Mouse (Mus musculus) embryonic facial prominence, embryonic 15.5 days (tissue): Measurements from ENCODE around the gene Ccdc71. TPM values are rescaled to one million over a fixed set of nuclear protein-coding genes. Genes with fewer than 3 reads are reported as not detected.
A peak's percentile ranks its signal among the peaks of the same experiment; 100 is the strongest.

ENCODE experiments used
- ATAC-seq: fragments of 200-750 bp; cut with Nextera tagmentation; 2 replicates; pipeline ENCODE4 v1.8.0; 2017; ENCODE audit warnings: low read depth, moderate TSS enrichment; ENCODE audit not compliant: insufficient number of reproducible peaks, low FRiP score, low TSS enrichment
- H3K27ac ChIP-seq: fragments of 300-500 bp; sonication (generic); replicated peaks from 2 replicates; pipeline ENCODE4 v1.5.1; 2015; ENCODE audit warnings: mild to moderate bottlenecking, inconsistent platforms
- H3K27me3 ChIP-seq: fragments of 300-500 bp; sonication (generic); 2 replicates; pipeline ENCODE4 v1.6.1; 2015; ENCODE audit warnings: inconsistent platforms
- H3K36me3 ChIP-seq: fragments of 300-500 bp; sonication (generic); 2 replicates; pipeline ENCODE4 v1.6.1; 2015; ENCODE audit warnings: mild to moderate bottlenecking, inconsistent platforms
- H3K4me1 ChIP-seq: fragments of 300-500 bp; sonication (generic); 2 replicates; pipeline ENCODE4 v1.6.1; 2015; ENCODE audit warnings: inconsistent platforms
- H3K4me2 ChIP-seq: fragments of 300-500 bp; sonication (generic); replicated peaks from 2 replicates; pipeline ENCODE4 v1.6.1; 2015; ENCODE audit warnings: mild to moderate bottlenecking, inconsistent platforms
- H3K4me3 ChIP-seq: fragments of 300-500 bp; sonication (generic); replicated peaks from 2 replicates; pipeline ENCODE4 v1.5.1; 2015; ENCODE audit warnings: mild to moderate bottlenecking, inconsistent platforms
- H3K9ac ChIP-seq: fragments of 300-500 bp; sonication (generic); 2 replicates; pipeline ENCODE4 v1.6.1; 2015; ENCODE audit warnings: inconsistent platforms
- H3K9me3 ChIP-seq: fragments of 300-500 bp; sonication (generic); replicated peaks from 2 replicates; pipeline ENCODE4 v1.6.1; 2016; ENCODE audit warnings: inconsistent platforms
- WGBS: fragments of 180-500 bp; shearing (Covaris S2); methylation state at CpG from one replicate; pipeline ENCODE4 v1.1.7; 2015; 5-methylcytosine and 5-hydroxymethylcytosine counted together
- polyA plus RNA-seq: library from polyadenylated mRNA; unstranded; fragments of >200 nt; fragmentation: Nextera tagmentation; extraction: Ambion mirVana; gene quantifications from 2 replicates; pipeline ENCODE4 v1.2.1, GENCODE M21; 2015

Ccdc71 gene
- polyA plus RNA-seq, 1 experiment from 2014 or later = 60.7 TPM

GRCm38 (mm10) chr9:108479721-108480351, 19.5 kb downstream of the Ccdc71 start, which contains the start of gene Lamb2:
Gene Lamb2 (plus strand): TSS chr9:108479736.
- WGBS = 6% methylated on average over 10 of the region's 10 CpGs

GRCm38 (mm10) chr9:108480813-108481519, 20.6 kb downstream of the Ccdc71 start:
- H3K4me1 ChIP-seq = peaks cover 27% of the 10 kb centered on the region
- H3K4me3 ChIP-seq = peak overlapping the region; percentile 63
- peaks cover 45% of the 10 kb centered on the region for H3K36me3 ChIP-seq
- no peak overlapping the region for H3K9ac ChIP-seq
- H3K27me3 ChIP-seq = no peaks in the 10 kb centered on the region
- no peaks in the 10 kb centered on the region for H3K9me3 ChIP-seq
- peak overlapping the region; percentile 80 for H3K4me2 ChIP-seq
- WGBS = 89% methylated on average over 28 of the region's 28 CpGs
- H3K27ac ChIP-seq = no peak overlapping the region
- no peak for ATAC-seq

More at GRCm38 (mm10) chr9:108479721-108480351, 19.5 kb downstream of the Ccdc71 start, which contains the start of gene Lamb2:
- Histone ChIP-seq H3K36me3 (peaks cover 34% of the 10 kb centered on the region), H3K27me3 (no peaks in the 10 kb centered on the region), H3K4me2 (peak within 1 kb of the TSS; percentile 80), H3K9ac (peak within 1 kb of the TSS; percentile 69), H3K27ac (peak within 1 kb of the TSS; percentile 91), H3K9me3 (no peaks in the 10 kb centered on the region), H3K4me1 (peaks cover 27% of the 10 kb centered on the region), H3K4me3 (peak within 1 kb of the TSS; percentile 63)
- peak; percentile 44 for ATAC-seq

- no peaks in the 10 kb centered on the region for H3K27me3 ChIP-seq
- no peak for ATAC-seq
- H3K9ac ChIP-seq = no peak overlapping the region
- 87% methylated on average over 19 of the region's 19 CpGs for WGBS
- peaks cover 52% of the 10 kb centered on the region for H3K36me3 ChIP-seq
- H3K9me3 ChIP-seq = no peaks in the 10 kb centered on the region
- H3K4me1 ChIP-seq = peaks cover 27% of the 10 kb centered on the region
- no peak overlapping the region for H3K27ac ChIP-seq
- no peak overlapping the region for H3K4me3 ChIP-seq
- H3K4me2 ChIP-seq = no peak overlapping the region
Measured at GRCm38 (mm10) chr9:108481520-108482210, 21.3 kb downstream of the Ccdc71 start.

GRCm38 (mm10) chr9:108483051-108483790, 22.9 kb downstream of the Ccdc71 start:
- no peak overlapping the region for H3K4me2 ChIP-seq
- H3K27ac ChIP-seq = no peak overlapping the region
- no peaks in the 10 kb centered on the region for H3K9me3 ChIP-seq
- no peak overlapping the region for H3K9ac ChIP-seq
- H3K36me3 ChIP-seq = peaks cover 68% of the 10 kb centered on the region
- no peak for ATAC-seq
- 93% methylated on average over 18 of the region's 18 CpGs for WGBS
- no peaks in the 10 kb centered on the region for H3K27me3 ChIP-seq
- H3K4me1 ChIP-seq = peaks cover 27% of the 10 kb centered on the region
- H3K4me3 ChIP-seq = no peak overlapping the region

- no peak overlapping the region for H3K4me2 ChIP-seq
- H3K27me3 ChIP-seq = no peaks in the 10 kb centered on the region
- H3K9me3 ChIP-seq = no peaks in the 10 kb centered on the region
- WGBS = 92% methylated on average over 15 of the region's 15 CpGs
- no peak overlapping the region for H3K9ac ChIP-seq
- ATAC-seq = no peak
- H3K4me1 ChIP-seq = peaks cover 24% of the 10 kb centered on the region
- H3K4me3 ChIP-seq = no peak overlapping the region
- no peak overlapping the region for H3K27ac ChIP-seq
- H3K36me3 ChIP-seq = peaks cover 76% of the 10 kb centered on the region
Measured at GRCm38 (mm10) chr9:108484021-108484420, 23.7 kb downstream of the Ccdc71 start.

GRCm38 (mm10) chr9:108485301-108485875, 25.1 kb downstream of the Ccdc71 start:
- no peak for ATAC-seq
- Histone ChIP-seq H3K9ac (no peak overlapping the region), H3K27me3 (no peaks in the 10 kb centered on the region), H3K27ac (no peak overlapping the region), H3K4me1 (peaks cover 19% of the 10 kb centered on the region), H3K4me2 (no peak overlapping the region), H3K36me3 (peaks cover 83% of the 10 kb centered on the region), H3K9me3 (no peaks in the 10 kb centered on the region), H3K4me3 (no peak overlapping the region)
- 93% methylated on average over 19 of the region's 19 CpGs for WGBS

GRCm38 (mm10) chr9:108486973-108487530, 26.7 kb downstream of the Ccdc71 start:
- Histone ChIP-seq H3K4me2 (no peak overlapping the region), H3K9ac (no peak overlapping the region), H3K9me3 (no peaks in the 10 kb centered on the region), H3K27me3 (no peaks in the 10 kb centered on the region), H3K4me3 (no peak overlapping the region), H3K27ac (no peak overlapping the region), H3K36me3 (peaks cover 76% of the 10 kb centered on the region), H3K4me1 (peaks cover 17% of the 10 kb centered on the region)
- whole genome bisulfite sequencing = 92% methylated on average over 8 of the region's 8 CpGs
- ATAC-seq = no peak

GRCm38 (mm10) chr9:108488403-108488802, 28.1 kb downstream of the Ccdc71 start:
- ATAC-seq = no peak
- 92% methylated on average over 17 of the region's 17 CpGs for WGBS
- H3K4me1 ChIP-seq = peaks cover 21% of the 10 kb centered on the region
- H3K27me3 ChIP-seq = no peaks in the 10 kb centered on the region
- H3K4me2 ChIP-seq = no peak overlapping the region
- no peak overlapping the region for H3K4me3 ChIP-seq
- H3K9me3 ChIP-seq = no peaks in the 10 kb centered on the region
- H3K36me3 ChIP-seq = peaks cover 76% of the 10 kb centered on the region
- no peak overlapping the region for H3K27ac ChIP-seq
- no peak overlapping the region for H3K9ac ChIP-seq

- H3K9me3 ChIP-seq = no peaks in the 10 kb centered on the region
- peaks cover 21% of the 10 kb centered on the region for H3K4me1 ChIP-seq
- ATAC-seq = no peak
- H3K27ac ChIP-seq = no peak overlapping the region
- H3K36me3 ChIP-seq = peaks cover 76% of the 10 kb centered on the region
- no peak overlapping the region for H3K4me2 ChIP-seq
- no peaks in the 10 kb centered on the region for H3K27me3 ChIP-seq
- no peak overlapping the region for H3K9ac ChIP-seq
- 95% methylated on average over 20 of the region's 20 CpGs for WGBS
- H3K4me3 ChIP-seq = no peak overlapping the region
Measured at GRCm38 (mm10) chr9:108489215-108489614, 28.9 kb downstream of the Ccdc71 start.

GRCm38 (mm10) chr9:108489702-108490558, 29.6 kb downstream of the Ccdc71 start:
- no peaks in the 10 kb centered on the region for H3K27me3 ChIP-seq
- H3K9ac ChIP-seq = 0 out of 2 replicates have a peak overlapping the region, but pooled peaks have one; percentile 7
- peak; percentile 35 for ATAC-seq
- 60% methylated on average over 26 of the region's 26 CpGs for WGBS
- peak overlapping the region; percentile 77 for H3K4me2 ChIP-seq
- peaks cover 78% of the 10 kb centered on the region for H3K36me3 ChIP-seq
- H3K4me3 ChIP-seq = peak overlapping the region; percentile 96
- H3K27ac ChIP-seq = peak overlapping the region; percentile 98
- H3K4me1 ChIP-seq = peaks cover 21% of the 10 kb centered on the region
- H3K9me3 ChIP-seq = no peaks in the 10 kb centered on the region
